Mouse (Mus musculus) forebrain, embryonic 14.5 days (tissue): ENCODE measurements around the gene Gm20388. TPM values are rescaled to one million over a fixed set of nuclear protein-coding genes. Genes with fewer than 3 reads are reported as not detected.

Experiments used
- ATAC-seq: fragments of 200-750 bp; cut with Nextera tagmentation; 2 replicates; pipeline ENCODE4 v1.8.0; 2017; ENCODE audit warnings: mild to moderate bottlenecking, moderate library complexity
- DNase-seq: peaks from one replicate; pipeline ENCODE4 v3.0.0-alpha.2; 2015; ENCODE audit warnings: low spot score
- H3K27ac ChIP-seq: fragments of 300-500 bp; sonication (generic); 2 replicates; pipeline ENCODE4 v1.5.1; 2014; ENCODE audit warnings: low read depth, mild to moderate bottlenecking, control low read depth, low read length, moderate library complexity
- H3K27me3 ChIP-seq: fragments of 300-500 bp; sonication (generic); replicated peaks from 2 replicates; pipeline ENCODE4 v1.6.1; 2014; ENCODE audit warnings: low read length, control low read depth, mixed read lengths; ENCODE audit not compliant: control insufficient read depth, insufficient read depth
- H3K36me3 ChIP-seq: fragments of 300-500 bp; sonication (generic); 2 replicates; pipeline ENCODE4 v1.6.1; 2014; ENCODE audit warnings: low read length, control low read depth; ENCODE audit not compliant: control insufficient read depth, insufficient read depth
- H3K4me1 ChIP-seq: fragments of 300-500 bp; sonication (generic); 2 replicates; pipeline ENCODE4 v1.6.1; 2014; ENCODE audit warnings: antibody characterized with exemption, low read length, control low read depth; ENCODE audit not compliant: control insufficient read depth, insufficient read depth
- H3K4me2 ChIP-seq: fragments of 300-500 bp; sonication (generic); 2 replicates; pipeline ENCODE4 v1.6.1; 2014; ENCODE audit warnings: mild to moderate bottlenecking, control low read depth, low read length
- H3K4me3 ChIP-seq: fragments of 300-500 bp; sonication (generic); 2 replicates; pipeline ENCODE4 v1.5.1; 2014; ENCODE audit warnings: low read depth, low read length, control low read depth
- H3K9ac ChIP-seq: fragments of 300-500 bp; sonication (generic); 2 replicates; pipeline ENCODE4 v1.6.1; 2014; ENCODE audit warnings: mild to moderate bottlenecking, low read length, control low read depth, moderate library complexity
- H3K9me3 ChIP-seq: fragments of 300-500 bp; sonication (generic); replicated peaks from 2 replicates; pipeline ENCODE4 v1.6.1; 2016; ENCODE audit warnings: low read length, control low read depth, mixed read lengths; ENCODE audit not compliant: control insufficient read depth
- WGBS: fragments of 180-500 bp; shearing (Covaris S2); extraction: QIAGEN DNeasy Blood & Tissue Kit; methylation state at CpG from one replicate; pipeline ENCODE4 v1.1.7; 2014; 5-methylcytosine and 5-hydroxymethylcytosine counted together
- polyA plus RNA-seq: library from polyadenylated mRNA; unstranded; fragments of >200 nt; fragmentation: Nextera tagmentation; extraction: Ambion mirVana; gene quantifications from 2 replicates; pipeline ENCODE4 v1.2.1, GENCODE M21; 2014

Gene Gm20388
- polyA plus RNA-seq, 1 experiment from 2014 or later, result 7.4 TPM

GRCm38 (mm10) chr8:120860423-120861126 lies 949.9 kb downstream of the Gm20388 start:
- Histone ChIP-seq H3K36me3 (no peaks in the 10 kb centered on the region), H3K9me3 (no peaks in the 10 kb centered on the region), H3K4me2 (no peak overlapping the region), H3K4me3 (no peak overlapping the region), H3K4me1 (no peaks in the 10 kb centered on the region), H3K9ac (no peak overlapping the region), H3K27ac (no peak overlapping the region), H3K27me3 (no peaks in the 10 kb centered on the region)
- ATAC-seq, result no peak
- 63% methylated on average over 24 of the region's 24 CpGs for WGBS
- no peak for DNase-seq

GRCm38 (mm10) chr8:120863683-120864082 lies 953.0 kb downstream of the Gm20388 start:
- 96% methylated on average over 4 of the region's 4 CpGs for WGBS
- ATAC-seq, result no peak

DNA sequence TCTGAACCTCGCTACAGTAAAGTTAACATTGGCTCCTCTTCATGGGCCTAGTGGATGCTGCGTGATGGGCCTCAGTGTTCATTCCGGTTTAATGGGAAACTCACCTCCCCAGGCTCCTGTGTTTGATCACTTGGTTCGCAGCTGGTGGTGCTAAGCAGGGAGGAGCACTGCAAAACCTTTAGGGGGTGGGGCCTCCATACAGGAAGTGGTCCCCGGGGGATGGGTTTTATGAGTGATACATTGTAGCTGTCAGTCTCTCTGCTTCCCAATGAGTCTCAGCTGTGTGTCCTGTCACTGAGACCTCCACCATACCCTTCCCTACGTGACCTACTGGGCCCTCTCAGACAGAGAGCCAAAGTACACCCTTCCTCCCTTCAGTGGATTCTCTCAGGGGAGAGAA lies 956.7 kb downstream of the Gm20388 start:
- Histone ChIP-seq H3K27ac (no peak overlapping the region), H3K27me3 (no peaks in the 10 kb centered on the region), H3K4me2 (no peak overlapping the region), H3K4me3 (no peak overlapping the region), H3K4me1 (no peaks in the 10 kb centered on the region), H3K9me3 (no peaks in the 10 kb centered on the region), H3K9ac (no peak overlapping the region), H3K36me3 (no peaks in the 10 kb centered on the region)
- ATAC-seq, result no peak
- no peak for DNase-seq
- 85% methylated on average over 6 of the region's 6 CpGs for WGBS

More at GRCm38 (mm10) chr8:120863683-120864082, 953.0 kb downstream of the Gm20388 start:
- DNase-seq, result no peak
- no peak overlapping the region for H3K4me3 ChIP-seq
- H3K9me3 ChIP-seq, result no peaks in the 10 kb centered on the region
- no peaks in the 10 kb centered on the region for H3K4me1 ChIP-seq
- H3K27ac ChIP-seq, result no peak overlapping the region
- H3K27me3 ChIP-seq, result no peaks in the 10 kb centered on the region
- H3K9ac ChIP-seq, result no peak overlapping the region
- no peak overlapping the region for H3K4me2 ChIP-seq
- no peaks in the 10 kb centered on the region for H3K36me3 ChIP-seq

DNA sequence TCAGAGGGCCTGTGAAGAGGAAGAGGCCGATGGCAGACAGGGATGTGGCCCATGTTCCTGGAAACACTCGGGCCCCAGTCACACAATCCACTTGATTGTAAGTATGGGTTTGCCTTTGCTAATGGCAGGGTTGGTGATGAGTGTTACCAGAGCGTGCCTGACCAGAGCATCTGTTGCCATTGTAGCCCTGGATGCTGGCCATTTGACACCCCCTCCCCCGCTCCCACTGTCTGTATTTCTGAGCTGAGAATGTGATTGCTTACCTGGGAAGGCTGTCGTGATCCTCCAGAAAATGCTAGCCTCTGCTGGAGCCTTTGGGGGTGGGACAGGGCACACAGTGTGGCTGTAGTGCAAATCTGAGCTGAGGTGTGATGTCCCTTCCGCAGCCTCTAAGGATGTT lies 962.0 kb downstream of the Gm20388 start:
- ATAC-seq (no peak), DNase-seq (no peak)
- no peaks in the 10 kb centered on the region for H3K27me3 ChIP-seq
- WGBS, result 83% methylated on average over 6 of the region's 6 CpGs
- no peak overlapping the region for H3K27ac ChIP-seq
- H3K9me3 ChIP-seq, result no peaks in the 10 kb centered on the region
- no peaks in the 10 kb centered on the region for H3K4me1 ChIP-seq
- H3K36me3 ChIP-seq, result no peaks in the 10 kb centered on the region
- H3K9ac ChIP-seq, result no peak overlapping the region
- no peak overlapping the region for H3K4me3 ChIP-seq
- no peak overlapping the region for H3K4me2 ChIP-seq

GRCm38 (mm10) chr8:120876010-120876918 lies 965.6 kb downstream of the Gm20388 start:
- Histone ChIP-seq H3K4me1 (no peaks in the 10 kb centered on the region), H3K27me3 (peaks cover 3% of the 10 kb centered on the region), H3K9ac (no peak overlapping the region), H3K4me3 (no peak overlapping the region), H3K27ac (no peak overlapping the region), H3K4me2 (no peak overlapping the region), H3K36me3 (no peaks in the 10 kb centered on the region), H3K9me3 (no peaks in the 10 kb centered on the region)
- 80% methylated on average over 24 of the region's 24 CpGs for WGBS
- DNase-seq (no peak), ATAC-seq (no peak)

DNA sequence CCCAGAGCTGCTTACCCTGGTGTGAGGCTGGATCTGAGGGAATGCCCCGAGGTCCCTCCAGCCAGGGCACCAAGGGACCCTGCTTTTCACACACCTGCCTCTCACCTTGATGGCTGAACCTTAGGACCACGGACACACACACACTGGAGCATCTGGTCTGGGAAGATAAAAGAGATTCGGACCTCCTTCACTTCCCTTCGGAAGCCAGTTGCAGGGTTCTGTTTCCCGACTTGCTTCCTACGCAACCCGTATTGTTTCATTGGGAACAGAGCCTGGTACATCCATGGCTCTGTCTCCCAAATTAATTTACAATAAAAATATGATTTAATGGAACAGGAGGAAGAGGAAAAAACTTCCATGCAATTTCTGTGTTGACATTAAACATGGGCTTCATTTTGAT lies 966.4 kb downstream of the Gm20388 start:
- Histone ChIP-seq H3K4me3 (no peak overlapping the region), H3K4me1 (no peaks in the 10 kb centered on the region), H3K4me2 (no peak overlapping the region), H3K9me3 (no peaks in the 10 kb centered on the region), H3K27me3 (peaks cover 8% of the 10 kb centered on the region), H3K9ac (no peak overlapping the region), H3K36me3 (no peaks in the 10 kb centered on the region), H3K27ac (no peak overlapping the region)
- 84% methylated on average over 7 of the region's 7 CpGs for WGBS
- DNase-seq, result no peak
- ATAC-seq, result no peak

GRCm38 (mm10) chr8:120879928-120880327 lies 969.3 kb downstream of the Gm20388 start:
- H3K27ac ChIP-seq, result no peak overlapping the region
- H3K9ac ChIP-seq, result no peak overlapping the region
- DNase-seq, result no peak
- WGBS, result 74% methylated on average over 6 of the region's 6 CpGs
- no peak overlapping the region for H3K4me2 ChIP-seq
- H3K4me3 ChIP-seq, result no peak overlapping the region
- peaks cover 36% of the 10 kb centered on the region for H3K27me3 ChIP-seq
- H3K9me3 ChIP-seq, result no peaks in the 10 kb centered on the region
- no peaks in the 10 kb centered on the region for H3K36me3 ChIP-seq
- H3K4me1 ChIP-seq, result no peaks in the 10 kb centered on the region
- no peak for ATAC-seq

DNA sequence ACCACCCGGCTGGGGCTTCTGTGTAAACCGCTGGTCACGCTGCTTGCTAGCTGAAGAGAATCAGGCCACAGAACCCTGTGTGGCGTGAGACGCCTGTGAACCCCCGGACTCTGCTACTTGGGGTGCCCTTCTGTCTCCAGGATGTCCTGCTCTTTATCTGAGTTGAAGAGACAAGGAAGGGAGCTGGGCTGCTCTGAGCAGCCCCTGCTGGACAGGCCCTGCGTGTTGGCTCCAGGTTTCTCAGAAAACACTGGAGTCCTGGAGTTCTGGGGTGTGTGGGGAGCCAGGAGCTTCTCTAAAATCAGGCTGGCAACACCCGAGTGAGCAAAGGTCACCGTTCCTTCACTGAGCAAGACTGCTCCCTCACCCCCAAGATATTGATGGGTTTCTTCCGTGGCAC lies 971.0 kb downstream of the Gm20388 start:
- H3K9me3 ChIP-seq, result no peaks in the 10 kb centered on the region
- no peak overlapping the region for H3K4me2 ChIP-seq
- WGBS, result 76% methylated on average over 10 of the region's 10 CpGs
- no peak overlapping the region for H3K4me3 ChIP-seq
- ATAC-seq (no peak), DNase-seq (no peak)
- H3K36me3 ChIP-seq, result no peaks in the 10 kb centered on the region
- peaks cover 51% of the 10 kb centered on the region for H3K27me3 ChIP-seq
- H3K27ac ChIP-seq, result no peak overlapping the region
- no peak overlapping the region for H3K9ac ChIP-seq
- no peaks in the 10 kb centered on the region for H3K4me1 ChIP-seq

DNA sequence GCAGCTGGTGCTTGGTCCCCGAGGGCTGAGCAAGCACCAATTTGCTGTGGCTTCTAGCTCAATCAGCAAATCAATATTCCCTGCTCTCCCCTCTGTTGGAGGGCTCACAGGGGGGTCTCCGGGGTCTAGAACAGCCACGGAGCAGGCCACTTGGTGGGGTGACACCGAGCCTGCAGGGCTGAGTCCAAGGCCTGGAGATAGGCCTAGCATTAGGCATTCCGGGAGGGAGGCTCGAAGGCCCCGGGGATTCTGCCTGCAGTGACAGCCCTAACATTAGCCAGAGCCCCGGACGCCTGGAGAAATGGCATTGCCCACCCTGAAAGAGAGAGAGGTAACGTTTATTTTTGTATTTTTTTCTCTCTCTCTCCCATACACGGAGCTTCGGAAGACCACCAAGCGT lies 972.0 kb downstream of the Gm20388 start:
- Histone ChIP-seq H3K4me3 (no peak overlapping the region), H3K9me3 (no peaks in the 10 kb centered on the region), H3K36me3 (no peaks in the 10 kb centered on the region), H3K4me1 (no peaks in the 10 kb centered on the region), H3K27ac (no peak overlapping the region), H3K27me3 (peaks cover 60% of the 10 kb centered on the region), H3K4me2 (no peak overlapping the region), H3K9ac (no peak overlapping the region)
- WGBS, result 26% methylated on average over 13 of the region's 13 CpGs
- no peak for ATAC-seq
- no peak for DNase-seq
